Mouse (Mus musculus): ENCODE results near the gene Ces2f. TPM values are rescaled to one million over a fixed set of nuclear protein-coding genes. Genes with fewer than 3 reads are reported as not detected.

The Ces2f gene
- polyA plus RNA-seq, 1 experiment: 5.1 TPM

DNA sequence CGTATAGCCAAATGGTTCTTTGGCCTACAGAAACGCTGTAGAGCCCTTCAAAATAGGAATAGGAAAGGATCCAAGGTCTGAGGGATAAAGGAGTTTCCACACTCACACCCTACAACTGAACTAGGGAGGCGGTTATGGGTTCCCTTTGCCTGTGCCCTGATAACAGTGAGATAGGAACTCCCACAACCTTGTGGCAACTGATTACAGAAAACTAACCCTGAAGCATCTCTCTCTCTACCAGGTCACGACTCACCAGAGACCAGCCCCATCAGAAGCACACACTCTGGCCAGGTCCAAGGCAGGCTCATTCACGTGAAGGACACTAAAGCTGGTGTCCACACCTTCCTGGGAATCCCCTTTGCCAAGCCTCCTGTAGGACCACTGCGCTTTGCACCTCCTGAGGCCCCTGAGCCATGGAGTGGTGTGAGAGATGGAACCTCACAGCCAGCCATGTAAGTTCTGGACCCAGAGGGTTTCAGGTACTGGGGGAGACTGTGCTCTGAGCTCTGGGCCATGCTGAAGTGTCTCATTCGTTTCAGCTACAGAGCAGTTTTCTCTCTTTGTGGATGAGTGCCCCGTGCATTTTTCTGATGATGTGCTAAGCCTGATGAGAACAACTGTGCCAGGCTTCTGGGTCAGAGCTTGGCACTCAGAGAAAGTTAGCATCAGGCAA, 15.2 kb downstream of the Ces2f start:
- no peak for DNase-seq
- TF ChIP-seq POLR2A (IDR thresholded peaks at IDR 0.05; ENCODE audit: borderline replicate concordance, extremely low read depth, low read depth, low read length) (no peak), CTCF (IDR thresholded peaks at IDR 0.05; ENCODE audit: insufficient read depth, low read length) (no peak)
- no peak overlapping the region for H3K4me3 ChIP-seq (replicated peaks; ENCODE audit: extremely low read depth, low read depth, low read length)
- WGBS: 65% methylated on average over 8 of the region's 8 CpGs
- H3K4me1 ChIP-seq (ENCODE audit: control insufficient read depth, insufficient read depth, low read length): no peaks in the 10 kb centered on the region

DNA sequence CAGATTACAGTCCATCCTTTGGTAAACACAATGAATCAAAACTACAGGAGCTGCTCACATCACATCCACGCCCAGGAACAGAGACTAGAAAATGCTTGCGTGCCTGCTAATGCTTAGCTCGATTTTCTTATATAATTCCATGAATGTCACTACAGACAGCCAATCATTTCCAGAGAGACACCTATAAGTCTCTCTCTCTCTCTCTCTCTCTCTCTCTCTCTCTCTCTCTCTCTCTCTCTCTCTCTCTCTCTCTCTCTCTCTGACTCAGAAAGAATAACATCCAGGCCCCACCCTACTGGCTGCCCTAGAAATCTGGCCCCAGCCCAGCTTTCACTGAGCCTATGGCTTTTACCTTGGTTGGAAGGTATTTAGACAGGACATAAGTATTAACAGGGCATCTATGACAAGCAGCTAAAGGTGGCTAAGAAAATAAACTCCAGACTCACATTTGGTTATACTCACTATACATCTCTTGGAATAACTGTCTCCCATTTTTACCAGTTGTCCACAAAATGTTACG, 16.3 kb downstream of the Ces2f start:
- WGBS: 73% methylated on average over 4 of the region's 4 CpGs
- DNase-seq: no peak
- TF ChIP-seq POLR2A (IDR thresholded peaks at IDR 0.05; ENCODE audit: borderline replicate concordance, extremely low read depth, low read depth, low read length): no peak
- TF ChIP-seq CTCF (IDR thresholded peaks at IDR 0.05; ENCODE audit: insufficient read depth, low read length): no peak
- Histone ChIP-seq H3K4me3 (replicated peaks; ENCODE audit: extremely low read depth, low read depth, low read length) (no peak overlapping the region), H3K4me1 (ENCODE audit: control insufficient read depth, insufficient read depth, low read length) (no peaks in the 10 kb centered on the region)

DNA sequence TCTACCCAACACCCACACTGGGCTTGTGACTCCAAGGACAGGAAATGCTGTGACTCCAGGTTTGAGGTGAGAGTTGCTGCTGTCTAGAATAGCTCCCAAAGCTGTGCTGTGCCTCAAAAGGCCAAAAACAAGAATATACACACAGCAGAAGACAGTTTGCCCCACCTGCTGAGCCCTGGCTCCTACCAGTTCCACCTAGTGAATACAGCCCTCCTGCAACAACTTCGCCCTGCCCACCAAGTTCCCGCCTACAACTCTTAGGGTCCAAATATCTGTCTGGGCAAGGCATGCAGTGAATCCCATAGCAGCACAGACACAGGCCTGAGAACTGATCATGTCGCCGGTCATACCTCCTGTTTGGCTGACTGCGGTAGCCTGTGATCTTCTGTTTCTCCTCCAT, 37.0 kb downstream of the Ces2f start:
- TF ChIP-seq CTCF (IDR thresholded peaks at IDR 0.05; ENCODE audit: insufficient read depth, low read length) (no peak), POLR2A (IDR thresholded peaks at IDR 0.05; ENCODE audit: borderline replicate concordance, extremely low read depth, low read depth, low read length) (no peak)
- H3K4me3 ChIP-seq (replicated peaks; ENCODE audit: extremely low read depth, low read depth, low read length): no peak overlapping the region
- WGBS: 86% methylated on average over 5 of the region's 5 CpGs
- DNase-seq: no peak
- no peaks in the 10 kb centered on the region for H3K4me1 ChIP-seq (ENCODE audit: control insufficient read depth, insufficient read depth, low read length)

DNA sequence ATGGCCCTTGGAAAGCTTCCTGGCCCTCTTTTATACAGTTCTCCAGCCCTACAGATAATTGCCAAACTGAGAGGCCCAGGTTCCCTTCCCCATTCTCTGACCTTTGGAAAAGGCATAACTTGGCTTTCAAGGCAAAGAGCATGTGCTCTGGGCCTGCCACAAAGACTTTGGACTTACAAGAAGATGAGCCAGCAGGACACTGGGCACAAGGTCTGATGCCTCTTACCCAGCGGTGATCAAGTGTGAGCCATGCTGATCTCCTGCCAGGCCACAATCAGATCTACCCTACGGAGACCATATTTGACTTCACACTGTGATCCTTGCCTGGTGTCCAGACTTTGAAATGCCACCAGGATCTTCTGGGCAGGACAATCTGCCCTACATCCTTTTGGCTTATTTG, 37.8 kb downstream of the Ces2f start:
- no peak for DNase-seq
- H3K4me3 ChIP-seq (replicated peaks; ENCODE audit: extremely low read depth, low read depth, low read length): no peak overlapping the region
- 95% methylated on average over 2 of the region's 2 CpGs for whole genome bisulfite sequencing
- H3K4me1 ChIP-seq (ENCODE audit: control insufficient read depth, insufficient read depth, low read length): no peaks in the 10 kb centered on the region
- no peak for TF ChIP-seq POLR2A (IDR thresholded peaks at IDR 0.05; ENCODE audit: borderline replicate concordance, extremely low read depth, low read depth, low read length)
- TF ChIP-seq CTCF (IDR thresholded peaks at IDR 0.05; ENCODE audit: insufficient read depth, low read length): no peak

DNA sequence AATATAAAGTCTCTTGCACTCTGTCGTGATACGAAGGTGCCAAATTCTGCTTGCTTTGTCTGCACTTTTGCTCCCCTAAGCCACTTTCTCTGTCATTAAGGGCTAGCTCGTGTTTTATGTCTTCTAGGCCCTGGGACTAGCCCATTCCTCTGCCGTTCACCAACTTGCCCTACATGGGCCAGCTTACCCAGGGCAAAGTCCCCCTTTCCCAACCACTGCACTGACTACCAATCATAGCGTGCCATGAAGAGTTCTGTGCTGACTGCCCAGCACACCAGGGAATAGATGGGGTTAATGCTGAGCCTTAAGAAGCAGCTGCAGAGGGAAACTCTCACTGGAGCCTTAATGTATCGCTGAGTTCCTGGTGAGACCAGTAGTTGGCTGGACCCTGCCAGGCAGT, 51.0 kb downstream of the Ces2f start:
- Histone ChIP-seq H3K4me3 (replicated peaks; ENCODE audit: extremely low read depth, low read depth, low read length) (no peak overlapping the region), H3K4me1 (ENCODE audit: control insufficient read depth, insufficient read depth, low read length) (no peaks in the 10 kb centered on the region)
- TF ChIP-seq POLR2A (IDR thresholded peaks at IDR 0.05; ENCODE audit: borderline replicate concordance, extremely low read depth, low read depth, low read length) (no peak), CTCF (IDR thresholded peaks at IDR 0.05; ENCODE audit: insufficient read depth, low read length) (no peak)
- DNase-seq: no peak
- WGBS: 71% methylated on average over 6 of the region's 6 CpGs

DNA sequence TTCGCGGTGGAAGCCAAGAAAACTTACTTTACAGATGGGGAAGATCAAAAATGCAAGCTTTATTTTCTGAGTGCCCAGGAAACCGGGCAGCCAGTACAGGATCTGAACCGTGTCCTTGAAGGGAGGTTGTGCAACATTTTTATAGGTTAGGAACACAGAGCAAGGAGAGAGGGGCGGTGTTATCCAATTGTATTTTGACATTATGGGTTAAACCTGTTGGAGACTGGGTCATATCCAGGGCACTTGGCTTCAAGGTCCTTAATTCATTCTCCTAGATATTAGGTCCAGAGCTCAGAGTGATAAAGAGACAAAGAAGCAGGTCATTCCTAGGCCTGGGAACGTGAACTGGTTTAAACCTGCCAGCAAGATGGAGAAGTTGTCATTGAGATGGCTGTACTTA, 52.0 kb downstream of the Ces2f start:
- TF ChIP-seq POLR2A (IDR thresholded peaks at IDR 0.05; ENCODE audit: borderline replicate concordance, extremely low read depth, low read depth, low read length) (no peak), CTCF (IDR thresholded peaks at IDR 0.05; ENCODE audit: insufficient read depth, low read length) (no peak)
- no peak overlapping the region for H3K4me3 ChIP-seq (replicated peaks; ENCODE audit: extremely low read depth, low read depth, low read length)
- H3K4me1 ChIP-seq (ENCODE audit: control insufficient read depth, insufficient read depth, low read length): no peaks in the 10 kb centered on the region
- DNase-seq: no peak
- 76% methylated on average over 6 of the region's 6 CpGs for WGBS

DNA sequence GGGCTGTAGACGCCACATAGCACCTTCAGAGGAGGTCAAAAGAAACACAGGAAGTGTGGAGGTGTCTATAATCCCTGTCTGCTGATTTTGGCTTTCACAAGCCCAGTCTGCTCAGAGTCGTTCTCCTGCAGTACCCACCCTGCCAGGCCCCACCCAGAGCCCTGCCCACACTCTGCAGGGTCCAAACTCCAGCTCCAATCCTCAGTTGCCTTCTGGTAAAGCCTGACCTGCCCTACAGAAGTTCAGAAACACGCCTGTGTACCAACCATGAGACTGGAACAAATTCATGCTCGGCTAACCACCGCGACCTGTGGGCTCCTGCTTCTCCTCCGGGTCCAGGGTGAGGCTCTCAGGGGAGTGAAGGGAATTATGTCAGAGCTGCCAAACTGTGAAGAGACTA, 53.4 kb downstream of the Ces2f start, which contains the start of gene Ces2h:
Gene Ces2h, plus strand, starts transcription at position 268 of the 400 bp plus-strand sequence.
- TF ChIP-seq CTCF (IDR thresholded peaks at IDR 0.05; ENCODE audit: insufficient read depth, low read length) (no peak), POLR2A (IDR thresholded peaks at IDR 0.05; ENCODE audit: borderline replicate concordance, extremely low read depth, low read depth, low read length) (no peak)
- WGBS: 71% methylated on average over 7 of the region's 7 CpGs
- DNase-seq: no peak
- H3K4me3 ChIP-seq (replicated peaks; ENCODE audit: extremely low read depth, low read depth, low read length): no peak within 1 kb of the TSS
- no peaks in the 10 kb centered on the region for H3K4me1 ChIP-seq (ENCODE audit: control insufficient read depth, insufficient read depth, low read length)

Other genes starting within 250 kb of the Ces2f start
- gene Ces2a, start 213.4 kb upstream of the Ces2f start, polyA plus RNA-seq (2012; rRNA removed): 0.14 and 0.55 TPM in 2 replicates
- gene Ces2b, start 115.8 kb upstream of the Ces2f start, polyA plus RNA-seq (2012; rRNA removed): 1.9 and 2.0 TPM in 2 replicates
- 0.30 and 1.2 TPM in 2 replicates for gene Ces2c, start 100.3 kb upstream of the Ces2f start, polyA plus RNA-seq (2012; rRNA removed)
- gene Ces2e, start 21.1 kb upstream of the Ces2f start, polyA plus RNA-seq (2012; rRNA removed): 3.3 and 4.8 TPM in 2 replicates
- 13.9 and 23.2 TPM in 2 replicates for gene Ces2g, start 14.4 kb downstream of the Ces2f start, polyA plus RNA-seq (2012; rRNA removed)
- not detected in 2 replicates for gene Ces2h, start 53.5 kb downstream of the Ces2f start, polyA plus RNA-seq (2012; rRNA removed)
- 0.18 and 0.69 TPM in 2 replicates for gene Ces3a, start 101.2 kb downstream of the Ces2f start, polyA plus RNA-seq (2012; rRNA removed)
- gene Ces3b, start 136.4 kb downstream of the Ces2f start, polyA plus RNA-seq (2012; rRNA removed): 0.17 and 0.24 TPM in 2 replicates
- gene Ces4a, start 184.4 kb downstream of the Ces2f start, polyA plus RNA-seq (2012; rRNA removed): not detected in 2 replicates
- gene Cbfb, start 223.3 kb downstream of the Ces2f start, polyA plus RNA-seq (2012; rRNA removed): 9.6 and 10.9 TPM in 2 replicates